Mouse (Mus musculus): ENCODE data around the gene Pcdh15.

Pcdh15 gene

GRCm38 (mm10) chr10:73821657-73822583 is 722.8 kb downstream of the Pcdh15 start:
- DNase-seq (ENCODE audit: low spot score) = no peak

- no peak for DNase-seq (ENCODE audit: low spot score)
Measured at GRCm38 (mm10) chr10:73823214-73823613, 724.1 kb downstream of the Pcdh15 start.

- no peak for DNase-seq (ENCODE audit: low spot score)
Measured at GRCm38 (mm10) chr10:73826354-73826753, 727.2 kb downstream of the Pcdh15 start.

- no peak for DNase-seq (ENCODE audit: low spot score)
Measured at GRCm38 (mm10) chr10:73828781-73829180, 729.6 kb downstream of the Pcdh15 start.

- no peak for DNase-seq (ENCODE audit: low spot score)
Measured at GRCm38 (mm10) chr10:73844998-73845397, 745.9 kb downstream of the Pcdh15 start.

GRCm38 (mm10) chr10:73862181-73862580 is 763.0 kb downstream of the Pcdh15 start:
- DNase-seq (ENCODE audit: low spot score) = no peak

GRCm38 (mm10) chr10:73878055-73878728 is 779.0 kb downstream of the Pcdh15 start:
- DNase-seq (ENCODE audit: low spot score) = no peak

GRCm38 (mm10) chr10:73878729-73879067 is 779.6 kb downstream of the Pcdh15 start:
- DNase-seq (ENCODE audit: low spot score) = no peak

- DNase-seq (ENCODE audit: low spot score) = no peak
Measured at GRCm38 (mm10) chr10:73887771-73888170, 788.6 kb downstream of the Pcdh15 start.

- DNase-seq (ENCODE audit: low spot score) = no peak
Measured at GRCm38 (mm10) chr10:73892251-73892650, 793.1 kb downstream of the Pcdh15 start.

GRCm38 (mm10) chr10:73896086-73896607 is 797.0 kb downstream of the Pcdh15 start:
- DNase-seq (ENCODE audit: low spot score) = no peak

GRCm38 (mm10) chr10:73899165-73899564 is 800.0 kb downstream of the Pcdh15 start:
- DNase-seq (ENCODE audit: low spot score) = no peak

GRCm38 (mm10) chr10:73907626-73908025 is 808.5 kb downstream of the Pcdh15 start:
- DNase-seq (ENCODE audit: low spot score) = no peak

GRCm38 (mm10) chr10:73908568-73908967 is 809.4 kb downstream of the Pcdh15 start:
- no peak for DNase-seq (ENCODE audit: low spot score)

- DNase-seq (ENCODE audit: low spot score) = no peak
Measured at GRCm38 (mm10) chr10:73915170-73915569, 816.0 kb downstream of the Pcdh15 start.

- DNase-seq (ENCODE audit: low spot score) = no peak
Measured at GRCm38 (mm10) chr10:73921579-73921978, 822.4 kb downstream of the Pcdh15 start.

GRCm38 (mm10) chr10:73928672-73929071 is 829.5 kb downstream of the Pcdh15 start:
- no peak for DNase-seq (ENCODE audit: low spot score)

- DNase-seq (ENCODE audit: low spot score) = no peak
Measured at GRCm38 (mm10) chr10:73929718-73930117, 830.6 kb downstream of the Pcdh15 start.

- DNase-seq (ENCODE audit: low spot score) = no peak
Measured at GRCm38 (mm10) chr10:73931185-73931584, 832.0 kb downstream of the Pcdh15 start.

GRCm38 (mm10) chr10:73931996-73932679 is 833.0 kb downstream of the Pcdh15 start:
- no peak for DNase-seq (ENCODE audit: low spot score)

GRCm38 (mm10) chr10:73936121-73936520 is 837.0 kb downstream of the Pcdh15 start:
- DNase-seq (ENCODE audit: low spot score) = no peak

GRCm38 (mm10) chr10:73938989-73939388 is 839.8 kb downstream of the Pcdh15 start:
- no peak for DNase-seq (ENCODE audit: low spot score)
